Mouse (Mus musculus) cerebellum, adult 2 months (tissue): ENCODE results near the gene Arhgef38.

ENCODE experiments used
- CTCF ChIP-seq: fragments of 200-500 bp; IDR thresholded peaks from 2 replicates; pipeline ENCODE4 v1.5.1; 2011; ENCODE audit warnings: low read depth, mild to moderate bottlenecking, control low read depth, low read length, moderate library complexity, borderline replicate concordance; ENCODE audit not compliant: insufficient read depth
- POLR2A ChIP-seq: fragments of 200-500 bp; IDR thresholded peaks from 2 replicates; pipeline ENCODE4 v1.6.1; 2011; ENCODE audit warnings: low read length, control low read depth, borderline replicate concordance; ENCODE audit not compliant: insufficient read depth

GRCm38 (mm10) chr3:133176033-133176750 lies 58.6 kb downstream of the Arhgef38 start:
- no peak for TF ChIP-seq POLR2A
- TF ChIP-seq CTCF, result no peak
